Mouse (Mus musculus) stomach, postnatal 0 days (tissue): ENCODE results near the gene Atat1. TPM values are rescaled to one million over a fixed set of nuclear protein-coding genes. Genes with fewer than 3 reads are reported as not detected.

Experiments
- ATAC-seq: fragments of 200-750 bp; cut with Nextera tagmentation; 2 replicates; pipeline ENCODE4 v1.8.0; 2017; ENCODE audit not compliant: low FRiP score, low TSS enrichment
- DNase-seq: peaks from one replicate; pipeline ENCODE4 v3.0.0-alpha.2; 2016; ENCODE audit warnings: low spot score
- H3K27ac ChIP-seq: fragments of 300-500 bp; sonication (generic); replicated peaks from 2 replicates; pipeline ENCODE4 v1.5.1; 2014; ENCODE audit warnings: mild to moderate bottlenecking, control low read depth
- H3K27me3 ChIP-seq: fragments of 300-500 bp; sonication (generic); 2 replicates; pipeline ENCODE4 v1.6.1; 2014; ENCODE audit warnings: low read length; ENCODE audit not compliant: control insufficient read depth, insufficient read depth
- H3K36me3 ChIP-seq: fragments of 300-500 bp; sonication (generic); 2 replicates; pipeline ENCODE4 v1.6.1; 2014; ENCODE audit warnings: low read length, mixed read lengths; ENCODE audit not compliant: control insufficient read depth, insufficient read depth
- H3K4me1 ChIP-seq: fragments of 300-500 bp; sonication (generic); replicated peaks from 2 replicates; pipeline ENCODE4 v1.6.1; 2014; ENCODE audit warnings: antibody characterized with exemption; ENCODE audit not compliant: control insufficient read depth, insufficient read depth
- H3K4me2 ChIP-seq: fragments of 300-500 bp; sonication (generic); replicated peaks from 2 replicates; pipeline ENCODE4 v1.6.1; 2014; ENCODE audit warnings: low read depth, mild to moderate bottlenecking, control low read depth, moderate library complexity
- H3K4me3 ChIP-seq: fragments of 300-500 bp; sonication (generic); 2 replicates; pipeline ENCODE4 v1.5.1; 2014; ENCODE audit warnings: low read depth, low read length, control low read depth
- H3K9ac ChIP-seq: fragments of 300-500 bp; sonication (generic); 2 replicates; pipeline ENCODE4 v1.6.1; 2014; ENCODE audit warnings: mild to moderate bottlenecking, low read length, control low read depth, mixed read lengths
- H3K9me3 ChIP-seq: fragments of 300-500 bp; sonication (generic); 2 replicates; pipeline ENCODE4 v1.6.1; 2016; ENCODE audit warnings: low read length; ENCODE audit not compliant: control insufficient read depth
- CTCF ChIP-seq: IDR thresholded peaks from 2 replicates; pipeline ENCODE4 v1.5.1; 2016; ENCODE audit warnings: antibody characterized with exemption, low read depth, mild to moderate bottlenecking, moderate library complexity
- EP300 ChIP-seq: optimal IDR thresholded peaks from 2 replicates; pipeline ENCODE3; 2016; ENCODE audit warnings: antibody characterized with exemption
- WGBS: fragments of 180-500 bp; shearing (Covaris S2); extraction: QIAGEN DNeasy Blood & Tissue Kit; methylation state at CpG from one replicate; pipeline ENCODE4 v1.1.7; 2014; 5-methylcytosine and 5-hydroxymethylcytosine counted together
- microRNA counts: library from miRNA; unstranded; fragments of <30 nt; microRNA quantifications from one replicate; lab custom pipeline; 2015
- microRNA-seq: library from miRNA; unstranded; fragments of <30 nt; microRNA quantifications from one replicate; pipeline ENCODE4, GENCODE M21; 2016
- polyA plus RNA-seq: library from polyadenylated mRNA; unstranded; fragments of >200 nt; fragmentation: Nextera tagmentation; extraction: Ambion mirVana; gene quantifications from 2 replicates; pipeline ENCODE4 v1.2.1, GENCODE M21; 2015

The Atat1 gene
- polyA plus RNA-seq, 1 experiment from 2014 or later = 12.7 TPM

DNA sequence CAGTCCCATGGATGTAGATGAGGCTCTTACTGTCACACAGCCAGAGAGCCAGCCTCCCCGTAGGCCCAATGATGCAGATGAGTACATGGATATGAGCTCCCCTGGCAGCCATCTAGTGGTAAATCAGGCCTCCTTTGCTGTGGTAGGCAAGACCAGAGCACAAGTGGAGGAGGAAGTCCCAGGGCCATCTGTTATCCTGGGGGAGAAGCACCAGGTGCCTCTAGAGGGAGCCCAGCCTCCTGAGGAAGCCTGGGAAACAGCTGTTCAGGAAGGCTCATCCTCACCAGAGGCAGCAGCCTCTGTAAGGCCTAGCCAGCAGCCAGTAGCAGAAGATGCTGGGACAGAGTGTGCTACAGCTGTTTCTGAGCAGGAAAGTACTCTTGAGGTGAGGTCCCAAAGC is 61.8 kb downstream of the Atat1 start:
- Histone ChIP-seq H3K4me3 (no peak overlapping the region), H3K27ac (no peak overlapping the region), H3K27me3 (no peaks in the 10 kb centered on the region), H3K4me1 (no peaks in the 10 kb centered on the region), H3K4me2 (no peak overlapping the region), H3K9ac (no peak overlapping the region; the same call in 1 of the 2 replicates), H3K36me3 (peaks cover 28% of the 10 kb centered on the region), H3K9me3 (no peaks in the 10 kb centered on the region)
- TF ChIP-seq CTCF = peak; percentile 54
- no peak for TF ChIP-seq EP300
- 36% methylated on average over 1 of the region's 1 CpGs for WGBS
- DNase-seq (no peak), ATAC-seq (0 out of 2 replicates have a peak, but pooled peaks have one; percentile 30)

MicroRNAs encoded within 50 kb of the gene (microRNA counts, 519-probe panel; counts per million panel counts)
- microRNA mmu-miR-1894-3p (lab: Ali Mortazavi, UCI) (not detected), microRNA mmu-miR-1894-5p (lab: Ali Mortazavi, UCI) (not detected)

Small RNA genes lying within 50 kb of the gene (microRNA-seq; reads per million reads assigned to microRNA genes)
- gene Gm28033 (2.3 reads per million), gene Mir1894 (not detected)

Other genes with a start within 250 kb of the Atat1 start
- 10.3 and 10.6 TPM in 2 replicates for gene Vars2, start 242.5 kb downstream of the Atat1 start, polyA plus RNA-seq
- gene Gtf2h4, start 236.3 kb downstream of the Atat1 start, polyA plus RNA-seq = 20.7 and 20.8 TPM in 2 replicates
- 50.8 TPM in 2 replicates for gene Ddr1, start 205.5 kb downstream of the Atat1 start, polyA plus RNA-seq
- gene Ier3, start 88.4 kb downstream of the Atat1 start, polyA plus RNA-seq = 74.8 and 79.5 TPM in 2 replicates
- 41.0 and 43.5 TPM in 2 replicates for gene Flot1, start 86.8 kb downstream of the Atat1 start, polyA plus RNA-seq
- gene Tubb5, start 71.8 kb downstream of the Atat1 start, polyA plus RNA-seq = 251 and 296 TPM in 2 replicates
- 2.1 and 2.2 TPM in 2 replicates for gene Mdc1, start 68.6 kb downstream of the Atat1 start, polyA plus RNA-seq
- gene Nrm, start 48.8 kb downstream of the Atat1 start, polyA plus RNA-seq = 27.3 and 27.4 TPM in 2 replicates
- gene Ppp1r18, start 44.5 kb downstream of the Atat1 start, polyA plus RNA-seq = 15.3 and 16.6 TPM in 2 replicates
- 14.2 and 19.3 TPM in 2 replicates for gene Dhx16, start 30.3 kb downstream of the Atat1 start, polyA plus RNA-seq
- gene 2310061I04Rik, start 12.6 kb downstream of the Atat1 start, polyA plus RNA-seq = 20.5 and 21.7 TPM in 2 replicates
- gene Mrps18b, start 6.3 kb upstream of the Atat1 start, polyA plus RNA-seq = 80.0 and 83.4 TPM in 2 replicates
- gene Ppp1r10, start 6.4 kb upstream of the Atat1 start, polyA plus RNA-seq = 13.9 and 17.4 TPM in 2 replicates
- gene Abcf1, start 59.7 kb upstream of the Atat1 start, polyA plus RNA-seq = 54.8 and 71.5 TPM in 2 replicates
- gene Gnl1, start 69.8 kb upstream of the Atat1 start, polyA plus RNA-seq = 24.6 and 25.1 TPM in 2 replicates
- gene Prr3, start 70.2 kb upstream of the Atat1 start, polyA plus RNA-seq = 10.8 and 10.9 TPM in 2 replicates
- gene H2-T24, start 110.5 kb upstream of the Atat1 start, polyA plus RNA-seq = 1.0 and 1.1 TPM in 2 replicates
- 35.9 and 40.2 TPM in 2 replicates for gene H2-T23, start 122.8 kb upstream of the Atat1 start, polyA plus RNA-seq
- 18.9 and 21.0 TPM in 2 replicates for gene H2-T22, start 132.7 kb upstream of the Atat1 start, polyA plus RNA-seq
- not detected in 2 replicates for gene Gm6034, start 132.9 kb upstream of the Atat1 start, polyA plus RNA-seq
- gene Gm11127, start 148.3 kb upstream of the Atat1 start, polyA plus RNA-seq = 0.08 and 0.10 TPM in 2 replicates
- gene Gm19684, start 211.6 kb upstream of the Atat1 start, polyA plus RNA-seq = not detected in 2 replicates
- gene Gm7030, start 219.3 kb upstream of the Atat1 start, polyA plus RNA-seq = not detected in 2 replicates